Mouse (Mus musculus) layer of hippocampus, adult 9-11 months (tissue): ENCODE measurements at regions not wholly inside any gene's neighbourhood (a gene's known extent, or its start where the extent isn't known, plus 50 kb on each side); places are given as distances from the start of the nearest gene placed in this dataset.
A peak's percentile ranks its signal among the peaks of the same experiment; 100 is the strongest.

ENCODE experiments used
- DNase-seq: peaks from one replicate; pipeline ENCODE4 v3.0.0; 2022

DNA sequence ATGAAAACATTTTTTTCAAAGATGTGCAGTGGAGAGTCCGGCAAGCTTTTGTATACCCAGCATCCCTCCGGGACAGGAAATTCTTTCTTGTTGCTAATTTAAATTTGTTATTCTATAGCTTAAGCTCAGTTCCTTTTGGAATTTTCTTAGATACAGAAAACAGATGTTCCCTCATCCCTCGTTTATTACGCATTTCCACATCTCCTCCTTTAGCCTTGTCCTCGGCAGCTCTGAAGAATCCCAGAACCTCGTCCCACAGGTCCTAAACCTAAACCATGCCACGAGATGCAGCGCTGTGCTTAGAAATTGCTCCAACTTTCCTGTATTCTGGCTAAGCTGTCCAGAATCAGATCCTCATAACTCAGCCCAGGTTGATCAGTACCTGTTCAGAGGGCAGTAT is 332.0 kb downstream of the Adgrl2 start:
- no peak for DNase-seq

DNA sequence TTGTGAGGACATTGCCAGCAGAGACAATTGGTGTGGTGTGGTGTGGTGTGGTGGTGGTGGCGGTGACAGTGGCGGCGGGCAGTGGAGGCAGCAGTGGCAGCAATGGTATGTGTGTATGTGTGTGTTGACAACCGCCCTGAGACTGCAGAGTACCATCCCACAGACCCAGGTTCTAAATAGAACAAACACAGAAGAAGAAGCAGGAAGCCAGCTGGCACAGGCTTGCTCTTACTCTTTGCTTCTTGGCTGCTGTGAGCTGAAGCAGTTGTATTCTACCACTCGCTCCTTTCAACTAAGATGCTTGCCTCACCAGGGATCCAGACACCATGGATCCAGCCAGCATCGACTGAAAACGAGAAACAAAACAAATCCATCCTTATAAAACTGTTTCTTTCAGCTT is 334.2 kb downstream of the Adgrl2 start:
- DNase-seq = peak; percentile 25

GRCm38 (mm10) chr3:148650241-148650640 is 340.1 kb downstream of the Adgrl2 start:
- no peak for DNase-seq

DNA sequence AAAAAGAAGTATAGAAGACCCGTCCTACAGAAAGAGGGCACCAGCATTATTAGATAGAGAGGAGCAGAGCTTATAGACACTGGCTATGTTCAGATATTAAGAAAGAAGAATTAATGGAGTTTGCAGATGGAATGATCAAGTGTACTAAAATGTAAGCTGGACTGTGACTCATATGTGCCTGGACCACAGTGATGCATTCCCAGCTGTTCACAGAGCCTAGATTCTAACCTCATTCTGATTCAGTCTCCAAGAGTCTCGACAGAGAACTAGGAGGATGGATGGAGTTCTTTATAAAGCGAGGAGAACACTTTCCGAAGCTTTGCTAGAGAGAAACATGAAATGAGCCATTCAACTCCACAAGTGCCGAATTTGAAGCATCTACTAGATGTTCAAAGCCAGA is 345.4 kb downstream of the Adgrl2 start:
- no peak for DNase-seq

DNA sequence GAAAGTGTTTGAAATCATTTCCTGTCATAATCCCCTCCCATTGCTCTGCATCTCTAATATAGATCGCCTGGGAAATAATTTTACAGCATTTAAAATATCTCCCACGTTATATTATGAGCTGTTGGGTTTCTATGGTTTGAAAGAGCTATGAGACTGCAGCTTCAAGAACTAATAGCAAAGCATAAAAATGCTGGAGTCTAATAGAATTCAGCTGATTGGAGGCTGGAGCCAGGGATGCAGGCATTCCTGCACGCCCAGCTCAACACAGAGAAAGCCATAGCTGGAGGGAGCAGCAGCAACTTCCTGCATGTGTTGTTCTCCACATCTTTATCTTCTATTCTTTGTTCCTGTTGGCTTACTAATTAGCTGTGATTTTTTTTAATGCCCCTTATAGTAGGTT is 348.8 kb downstream of the Adgrl2 start:
- DNase-seq = no peak

GRCm38 (mm10) chr3:148640680-148641101 is 349.7 kb downstream of the Adgrl2 start:
- no peak for DNase-seq

DNA sequence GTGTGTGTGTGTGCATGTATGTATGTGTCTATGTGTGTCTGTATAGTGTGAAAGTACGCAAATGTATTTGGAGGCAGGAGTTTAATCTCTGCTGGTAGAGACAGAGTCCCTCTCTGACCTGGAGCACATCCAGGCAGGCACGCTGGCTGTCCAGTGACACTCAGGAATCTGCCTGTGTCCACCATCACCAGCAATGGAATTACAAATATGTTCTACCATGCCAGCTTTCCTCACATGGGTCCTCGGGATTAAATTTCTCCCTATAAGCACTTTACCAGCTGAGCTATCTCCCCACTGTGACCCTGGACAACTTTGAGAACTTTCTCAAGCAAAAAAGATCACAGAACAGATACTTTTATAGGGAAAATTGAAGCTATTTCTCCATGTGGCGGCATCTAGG is 355.3 kb downstream of the Adgrl2 start:
- DNase-seq = no peak

DNA sequence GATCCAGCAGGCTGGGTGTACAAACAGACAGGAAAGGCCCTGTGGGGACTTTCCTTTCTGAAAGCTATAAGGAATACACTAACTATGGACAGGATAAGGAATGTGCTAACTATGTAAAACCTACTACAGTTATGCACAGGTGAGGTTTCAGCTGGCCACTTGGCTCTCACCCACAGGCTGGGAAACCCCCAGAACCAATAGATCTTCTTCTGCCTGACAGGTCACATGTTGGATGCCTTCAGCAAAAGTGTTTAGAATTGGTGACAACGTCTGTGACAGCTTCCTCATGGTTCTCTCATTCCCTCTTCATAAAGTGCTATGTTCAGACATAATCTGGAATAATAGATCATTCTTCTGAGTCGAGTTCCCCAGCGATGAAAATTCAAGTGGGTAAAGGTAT is 356.0 kb downstream of the Adgrl2 start:
- no peak for DNase-seq

DNA sequence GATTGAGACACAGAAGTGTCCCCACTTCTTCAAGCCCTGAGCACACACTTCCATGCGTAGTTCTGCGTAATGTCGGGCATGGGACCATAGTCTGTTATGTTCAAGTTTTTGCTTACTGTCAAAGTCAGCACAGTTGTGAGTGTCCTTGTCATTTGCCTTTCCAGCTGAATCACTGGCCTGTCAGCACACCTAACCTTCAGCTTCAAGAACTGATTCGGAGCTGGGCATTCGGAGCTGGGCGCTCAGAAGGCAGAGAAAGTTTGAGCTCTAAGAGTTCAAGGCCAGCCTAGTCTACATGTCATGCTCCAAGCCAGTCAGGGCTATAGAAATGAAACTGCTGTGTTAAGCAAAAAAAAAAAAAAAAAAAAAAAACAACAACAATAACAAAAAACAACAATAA is 357.1 kb downstream of the Adgrl2 start:
- no peak for DNase-seq

DNA sequence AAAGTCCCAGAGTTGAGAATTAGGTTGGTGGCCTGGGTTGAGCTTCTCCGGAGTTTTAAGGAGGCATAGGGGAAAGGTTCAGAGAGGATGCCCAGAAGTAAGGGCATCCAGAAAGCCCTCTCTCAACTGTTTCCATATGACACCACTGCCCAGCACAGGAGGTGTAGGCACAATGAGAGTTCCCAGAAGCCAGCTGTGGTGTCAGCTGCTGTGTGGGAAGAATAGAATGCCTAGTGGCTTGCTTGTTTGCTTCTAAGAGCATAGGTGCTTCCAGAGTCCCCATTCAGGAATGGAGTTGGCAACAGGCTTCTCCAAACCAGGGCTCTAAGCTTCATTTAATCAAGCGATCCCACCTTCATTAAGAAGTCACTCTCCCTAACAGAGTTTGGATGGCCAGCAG is 357.9 kb downstream of the Adgrl2 start:
- DNase-seq = no peak

- no peak for DNase-seq
Observed at GRCm38 (mm10) chr3:148631415-148632192, 358.8 kb downstream of the Adgrl2 start.

DNA sequence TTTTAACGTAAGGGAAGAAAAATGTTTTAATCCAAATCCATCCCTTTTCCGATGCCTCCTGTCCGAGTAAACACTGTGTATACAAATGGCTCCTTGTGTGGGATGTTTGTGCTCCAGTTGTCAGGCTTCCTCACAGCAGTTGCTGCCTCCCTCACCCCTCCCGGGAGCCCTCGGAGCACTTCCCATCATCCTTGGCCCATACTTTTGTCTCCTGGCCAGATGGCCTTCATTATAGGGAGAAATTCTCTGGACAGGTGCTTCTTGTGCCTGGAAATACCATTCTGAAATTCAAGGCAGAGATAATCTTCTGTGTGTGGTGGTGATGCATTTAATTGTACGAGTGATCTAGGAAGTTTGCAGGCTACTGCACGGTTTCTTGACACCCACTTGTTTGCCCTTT is 359.5 kb downstream of the Adgrl2 start:
- no peak for DNase-seq

- DNase-seq = no peak
Observed at GRCm38 (mm10) chr3:148614971-148615671, 375.2 kb downstream of the Adgrl2 start.

DNA sequence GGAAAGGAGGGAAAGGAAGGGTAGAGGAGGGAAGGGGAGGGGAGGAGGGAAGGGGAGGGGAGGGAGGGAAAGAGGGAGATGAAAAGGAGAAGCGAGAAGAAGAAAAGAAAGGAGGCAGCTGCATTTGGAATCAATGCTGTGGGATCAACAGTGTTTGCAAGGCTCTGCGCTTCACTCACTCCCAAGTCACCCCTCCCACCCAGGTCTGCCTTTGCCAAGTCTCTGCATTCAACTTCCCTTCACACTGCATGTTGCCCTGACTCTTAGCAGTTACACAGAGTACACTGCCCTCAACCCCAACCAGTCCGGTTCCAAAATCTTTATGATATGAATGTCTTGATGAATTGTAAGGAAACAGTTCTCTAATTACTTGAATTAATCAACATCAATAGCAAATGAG is 376.9 kb downstream of the Adgrl2 start:
- no peak for DNase-seq

DNA sequence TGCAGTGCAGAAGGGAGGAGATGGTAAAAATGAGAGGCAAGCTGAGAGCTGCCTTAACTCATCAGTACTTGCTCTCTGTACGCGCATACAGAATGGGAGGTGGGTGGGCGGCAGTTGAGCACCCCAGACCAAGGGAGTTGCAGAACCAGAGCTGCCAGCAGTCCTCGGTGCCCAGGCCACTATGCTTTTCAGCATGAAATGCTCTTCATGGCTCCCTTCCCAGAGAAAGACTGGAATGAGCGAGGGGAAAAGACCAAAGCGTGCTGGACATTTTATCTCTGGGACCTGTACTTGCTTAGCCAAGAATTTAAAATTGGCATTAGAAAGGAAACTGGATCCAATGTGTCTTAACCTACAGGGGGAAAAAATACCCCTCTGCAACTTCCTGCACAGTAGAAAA is 387.1 kb downstream of the Adgrl2 start:
- no peak for DNase-seq

DNA sequence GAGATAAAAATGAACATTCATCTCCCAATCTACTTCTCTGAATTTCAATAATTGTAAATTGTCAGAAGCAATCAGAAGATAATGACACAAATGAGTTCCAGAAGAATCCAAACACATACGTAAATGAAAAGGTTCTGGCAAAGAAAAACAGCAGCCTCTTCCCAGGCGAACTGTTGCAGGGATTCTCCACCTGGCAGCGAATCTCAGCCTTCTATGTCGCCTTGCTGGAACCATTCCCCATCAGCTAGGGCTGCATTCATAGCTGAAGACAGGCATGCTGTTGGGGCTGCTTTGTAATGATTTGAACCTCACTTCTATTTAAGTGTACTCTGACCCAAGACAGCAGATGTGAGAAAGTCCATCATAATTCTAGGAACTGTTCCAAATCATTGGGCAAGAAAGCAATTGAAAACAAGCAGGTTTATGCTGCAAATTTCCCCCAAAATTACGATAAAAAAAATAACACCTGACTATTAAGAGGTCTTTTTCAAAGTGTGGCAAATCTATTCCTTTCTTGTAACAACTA is 387.6 kb downstream of the Adgrl2 start:
- DNase-seq = no peak

- DNase-seq = no peak
Observed at GRCm38 (mm10) chr3:148595561-148595960, 394.8 kb downstream of the Adgrl2 start.

DNA sequence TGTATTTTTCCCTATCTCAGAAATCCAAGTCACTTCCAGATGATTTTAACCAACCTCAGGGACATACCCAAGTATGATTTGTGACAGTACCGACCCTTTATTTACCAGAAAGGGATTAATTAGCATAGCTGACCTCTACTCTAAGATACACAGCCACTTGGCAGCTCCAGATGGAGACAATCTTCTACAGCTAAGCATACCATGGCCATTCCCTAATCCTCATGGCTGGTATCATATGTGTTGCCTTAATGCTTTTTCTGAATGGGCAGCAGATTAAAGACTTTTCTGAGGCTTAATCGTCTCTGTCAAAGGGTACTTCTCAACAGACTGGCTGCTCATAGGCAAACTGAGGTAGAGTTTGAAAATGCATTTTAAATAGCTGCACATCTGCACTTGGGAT is 400.8 kb downstream of the Adgrl2 start:
- DNase-seq = no peak

DNA sequence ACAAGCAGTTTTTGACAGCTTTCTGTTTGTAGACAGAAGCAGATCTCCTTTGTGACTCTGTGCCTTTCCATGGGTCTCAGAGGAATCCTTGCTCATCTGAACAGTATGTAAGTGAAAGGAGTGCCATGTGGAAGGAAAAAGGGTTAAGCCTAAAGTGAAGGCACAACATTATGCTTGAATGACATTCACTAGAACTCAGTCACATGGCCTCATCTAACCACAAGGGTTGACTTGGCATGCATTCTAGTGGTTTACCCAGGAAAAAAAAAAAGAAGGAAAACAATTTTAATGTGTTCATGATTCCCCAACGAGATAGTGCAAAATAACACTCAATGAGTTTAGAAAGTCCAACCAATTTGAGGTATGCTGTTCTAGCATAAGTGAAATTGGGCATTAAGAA is 414.6 kb downstream of the Adgrl2 start:
- DNase-seq = no peak

- DNase-seq = no peak
Observed at GRCm38 (mm10) chr3:148572493-148572892, 417.9 kb downstream of the Adgrl2 start.

DNA sequence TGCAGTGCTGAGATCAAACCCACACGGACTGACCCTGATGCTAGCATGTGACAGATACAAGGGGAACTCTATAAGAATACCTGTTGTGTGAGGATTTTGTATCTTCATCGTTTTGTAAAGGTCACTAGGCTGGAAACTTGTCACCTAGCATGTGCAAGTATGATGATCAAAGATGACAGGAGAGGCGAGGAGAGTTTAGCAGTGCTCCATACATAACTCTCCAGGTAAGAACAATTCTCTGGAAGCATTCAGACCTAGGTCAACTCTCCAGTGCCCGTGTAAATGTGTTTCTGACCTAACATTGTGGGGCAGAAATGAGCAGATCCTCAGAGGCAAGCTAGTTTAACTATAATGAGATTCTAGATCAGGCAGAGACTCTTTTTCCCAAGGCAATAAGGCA is 425.6 kb downstream of the Adgrl2 start:
- DNase-seq = no peak

- DNase-seq = no peak
Observed at GRCm38 (mm10) chr3:148561211-148561610, 429.1 kb downstream of the Adgrl2 start.

- no peak for DNase-seq
Observed at GRCm38 (mm10) chr3:148559752-148560460, 430.4 kb downstream of the Adgrl2 start.
